Mouse (Mus musculus): Measurements from ENCODE around the gene Hoxb6. TPM values are rescaled to one million over a fixed set of nuclear protein-coding genes. Genes with fewer than 3 reads are reported as not detected.

Hoxb6 gene
- total RNA-seq (2021) = not detected
- long read RNA-seq, experiment 1 = 0 reads
- long read RNA-seq, experiment 2 = 0 reads

DNA sequence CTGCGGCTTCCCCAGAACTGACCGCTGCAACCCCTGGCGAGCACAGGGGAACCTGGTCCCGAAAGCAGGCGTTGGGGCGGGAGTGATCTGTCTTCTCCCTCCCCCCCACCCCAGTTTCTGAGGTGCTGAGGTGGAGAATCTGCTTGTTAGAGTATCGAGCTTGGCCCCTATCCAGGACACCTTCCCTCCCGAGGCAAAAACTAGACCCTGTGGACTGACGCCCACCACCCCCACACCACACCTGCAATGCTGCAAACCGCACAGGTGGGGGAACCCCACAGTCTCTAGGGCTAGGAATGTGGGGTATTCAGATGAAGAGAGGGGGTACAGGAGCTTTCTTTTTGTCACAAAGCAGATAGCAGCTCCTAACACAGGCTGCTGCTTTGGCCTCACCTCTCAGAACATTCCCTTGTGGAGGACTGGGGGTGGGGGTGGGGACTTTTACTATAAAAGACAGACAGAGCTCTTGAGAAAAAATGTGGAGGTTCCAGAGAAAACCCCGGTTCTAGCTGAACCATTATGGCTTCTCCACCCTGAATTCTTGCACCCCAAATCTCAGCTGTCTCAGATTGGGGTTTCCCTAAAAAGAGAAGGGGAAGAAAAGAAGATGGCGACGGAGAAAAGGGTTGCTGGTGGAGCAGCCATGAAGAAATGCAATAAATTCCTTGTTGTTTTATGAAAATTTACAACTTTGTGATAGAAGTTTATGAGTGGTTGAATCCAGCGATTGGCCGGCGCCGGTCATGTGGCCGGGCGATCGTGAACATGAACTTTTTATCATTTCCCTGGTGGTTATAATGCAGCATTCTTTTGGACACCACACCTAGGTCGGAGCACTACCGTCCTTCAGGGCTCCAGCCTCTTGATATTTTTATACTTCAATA lies at the start of gene Hoxb6:
TSS of gene Hoxb6 (plus strand) at position 796 of the 884 bp plus-strand sequence.
- H3K27ac ChIP-seq = no peak within 1 kb of the TSS

DNA sequence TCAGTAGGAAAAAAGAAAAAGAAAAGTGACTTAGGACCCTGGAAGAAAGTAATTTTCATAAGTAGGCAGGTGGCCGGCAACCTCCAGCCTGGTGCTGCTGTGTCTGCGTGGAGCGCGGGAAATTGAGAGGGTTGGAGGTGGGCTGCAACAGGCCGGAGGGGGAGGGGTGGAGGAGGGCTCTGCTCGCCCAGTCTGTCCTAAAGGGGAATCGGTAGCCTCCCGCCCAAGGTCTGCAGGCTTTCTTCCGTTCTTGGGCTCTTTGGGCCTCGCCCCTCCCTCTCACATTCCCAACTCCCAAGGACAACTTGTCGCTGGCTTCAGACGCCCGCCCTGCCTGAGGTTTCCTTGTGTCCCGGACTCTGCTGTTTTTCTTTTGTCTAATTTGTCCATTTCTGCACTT lies 41.4 kb upstream of the Hoxb6 start:
- DNase-seq (ENCODE audit: extremely low spot score in 1 of 2, low spot score in 2 of 2) = no peak
- TF ChIP-seq CTCF (IDR thresholded peaks at IDR 0.05) = no peak
- H3K4me3 ChIP-seq = no peak overlapping the region
- intact Hi-C loops (cut with DNase I) = loop anchor here (5.0 kb wide), 1 partner anchor 44 kb away; no protein-coding TSS in a partner anchor
- H3K27ac ChIP-seq = no peak overlapping the region

More for the DNA sequence above, at the start of gene Hoxb6:
- no peak for TF ChIP-seq CTCF (IDR thresholded peaks at IDR 0.05)
- H3K4me3 ChIP-seq = no peak within 1 kb of the TSS
- intact Hi-C loops (cut with DNase I) = no loop called here
- no peak for DNase-seq (ENCODE audit: extremely low spot score in 1 of 2, low spot score in 2 of 2)

DNA sequence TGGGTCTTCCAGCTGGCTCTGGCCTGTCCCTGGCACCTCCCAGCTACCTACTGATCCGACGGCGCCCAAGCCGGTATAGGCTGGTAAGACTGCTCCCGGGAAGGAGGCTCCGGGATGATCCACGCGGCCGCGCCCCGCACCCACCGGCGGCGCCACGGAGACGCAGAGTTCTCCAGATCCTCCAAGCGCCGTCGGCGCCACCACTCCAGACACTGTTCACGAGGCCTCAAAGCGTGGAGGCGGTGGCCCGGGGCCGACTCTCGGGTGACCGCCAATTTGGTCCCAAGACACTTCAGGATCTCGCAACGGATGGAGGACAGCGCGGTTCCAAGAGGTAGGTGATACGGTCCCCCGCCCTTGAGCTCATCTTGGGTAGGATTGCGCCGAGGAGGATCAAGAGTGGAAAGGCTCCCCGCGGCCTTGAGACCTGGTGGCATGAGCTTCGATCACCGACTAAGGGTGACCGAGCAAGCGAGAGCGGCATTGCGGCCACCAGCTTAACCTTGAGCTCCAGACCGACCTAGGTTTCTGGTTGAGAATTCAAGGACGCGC lies 40.7 kb upstream of the Hoxb6 start:
- DNase-seq (ENCODE audit: extremely low spot score in 1 of 2, low spot score in 2 of 2) = no peak
- intact Hi-C loops (cut with DNase I) = loop anchor here (5.0 kb wide), 1 partner anchor 44 kb away; no protein-coding TSS in a partner anchor
- no peak overlapping the region for H3K27ac ChIP-seq
- H3K4me3 ChIP-seq = no peak overlapping the region
- TF ChIP-seq CTCF (IDR thresholded peaks at IDR 0.05) = no peak

DNA sequence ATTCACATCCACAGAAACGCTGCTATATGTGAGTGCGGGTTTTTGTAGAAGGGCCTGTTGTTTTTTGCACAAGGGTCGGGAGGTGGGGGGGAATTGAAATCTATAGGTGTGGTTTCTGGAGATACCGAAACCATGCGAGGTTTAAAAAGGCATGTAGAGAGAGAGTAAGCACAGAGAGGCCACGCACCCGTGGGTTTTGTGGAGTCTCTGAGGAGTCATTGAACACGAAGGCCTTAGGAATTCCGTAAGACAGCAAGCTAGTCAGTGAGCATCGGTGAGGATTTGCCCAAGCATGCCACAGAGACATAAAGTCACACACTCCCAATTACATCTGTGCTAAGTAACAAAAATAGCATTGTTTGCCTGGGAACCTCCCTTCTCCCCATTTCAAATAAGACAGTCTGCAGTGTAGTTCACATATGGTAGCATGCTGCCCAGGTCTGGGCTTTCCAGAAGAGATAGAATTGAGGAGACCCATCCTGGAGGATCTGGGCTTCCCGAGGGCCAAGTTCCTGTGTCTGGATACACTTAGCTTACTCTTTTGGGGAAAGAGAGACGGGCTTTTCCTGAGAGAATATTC lies 39.6 kb upstream of the Hoxb6 start:
- Histone ChIP-seq H3K4me3 (no peak overlapping the region), H3K27ac (no peak overlapping the region)
- intact Hi-C loops (cut with DNase I) = loop anchor here (5.0 kb wide), 1 partner anchor 45 kb away; no protein-coding TSS in a partner anchor
- no peak for DNase-seq (ENCODE audit: extremely low spot score in 1 of 2, low spot score in 2 of 2)
- no peak for TF ChIP-seq CTCF (IDR thresholded peaks at IDR 0.05)

DNA sequence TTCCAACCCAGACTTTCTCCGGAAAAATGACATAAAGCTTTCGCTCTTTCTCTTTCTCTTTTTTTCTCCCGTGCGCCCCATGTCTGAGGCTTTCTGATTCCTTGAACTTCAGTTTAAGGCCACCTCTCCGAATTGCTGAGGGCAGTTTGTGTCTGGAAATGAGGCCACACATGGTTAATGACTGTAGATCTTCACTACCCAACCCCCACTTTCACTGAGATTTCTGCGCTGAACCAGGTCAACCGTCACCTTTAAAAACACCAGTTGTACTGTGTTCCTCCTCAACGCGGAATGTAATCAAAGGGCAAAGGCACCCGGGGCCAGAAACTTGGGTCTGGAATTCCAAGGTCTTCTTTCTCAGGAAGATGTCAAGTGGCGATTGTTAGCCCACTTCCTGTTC lies 38.1 kb upstream of the Hoxb6 start:
- no peak for DNase-seq (ENCODE audit: extremely low spot score in 1 of 2, low spot score in 2 of 2)
- no peak overlapping the region for H3K27ac ChIP-seq
- no peak overlapping the region for H3K4me3 ChIP-seq
- no peak for TF ChIP-seq CTCF (IDR thresholded peaks at IDR 0.05)
- intact Hi-C loops (cut with DNase I) = loop anchor here (5.0 kb wide), 1 partner anchor 47 kb away; no protein-coding TSS in a partner anchor

DNA sequence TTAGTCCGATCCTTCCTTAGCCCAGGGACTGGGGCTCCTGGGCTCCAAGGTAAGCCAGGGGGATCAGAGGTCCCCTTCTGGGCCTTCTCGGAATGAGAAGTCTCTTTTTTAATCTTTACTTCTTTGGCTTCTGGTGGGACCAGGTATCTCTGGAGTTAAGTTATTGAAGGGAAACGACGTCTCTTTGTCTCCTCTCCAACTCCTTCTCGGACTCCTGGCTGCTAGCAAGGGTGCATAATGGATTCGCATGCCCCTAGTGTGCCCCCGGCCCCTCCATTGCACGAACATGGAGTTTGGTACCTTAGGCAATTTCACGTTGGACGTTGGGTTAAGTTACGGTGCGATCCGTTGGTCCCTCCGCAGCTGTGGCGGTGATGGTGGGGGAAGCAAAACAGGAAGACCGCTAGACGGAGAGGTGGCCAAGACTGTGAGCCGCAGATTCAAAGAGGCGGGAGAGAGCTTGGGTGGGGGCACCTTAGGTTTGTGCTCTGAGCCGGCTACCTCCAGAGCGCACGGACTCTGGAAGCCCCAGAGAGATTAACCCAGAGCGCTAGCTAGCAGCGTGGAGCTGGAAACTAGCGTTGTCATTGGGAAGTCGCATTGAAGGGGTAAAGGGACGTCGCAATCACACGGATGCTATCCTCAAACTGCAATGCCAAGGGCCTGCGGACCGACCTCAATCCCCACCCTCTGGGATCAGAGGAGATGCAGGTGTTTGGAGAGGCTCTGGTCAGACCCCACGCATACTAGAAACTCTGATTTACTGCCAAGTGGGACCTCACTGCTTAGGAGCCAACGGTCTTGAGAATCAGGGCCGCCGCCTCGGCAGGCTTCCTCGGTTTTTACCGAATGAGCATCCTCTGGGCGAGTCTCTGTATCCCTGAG lies 36.9 kb upstream of the Hoxb6 start:
- H3K27ac ChIP-seq = no peak overlapping the region
- intact Hi-C loops (cut with DNase I) = no loop called here

DNA sequence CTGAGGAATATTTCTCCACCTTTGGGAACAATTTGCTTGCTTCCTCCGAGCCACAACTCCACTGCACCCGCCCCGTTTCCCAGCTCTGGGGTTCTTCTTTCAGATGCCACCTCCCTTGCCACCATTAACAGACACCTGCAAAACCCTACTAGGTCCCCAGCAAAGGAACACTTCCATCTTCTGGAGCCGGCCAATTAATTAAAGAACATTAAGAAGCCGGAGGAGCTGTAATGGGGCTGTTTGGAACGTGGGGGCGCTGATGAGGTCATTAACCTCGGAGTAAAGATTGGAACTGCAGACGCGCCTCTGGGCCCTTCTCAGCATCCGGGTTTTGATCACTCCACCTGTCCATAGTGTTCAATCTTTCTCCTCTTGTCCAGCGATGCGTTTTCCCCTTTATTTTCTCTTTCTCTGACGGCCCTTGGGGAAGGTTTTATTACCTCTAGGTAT lies 36.3 kb upstream of the Hoxb6 start:
- intact Hi-C loops (cut with DNase I) = no loop called here
- TF ChIP-seq CTCF (IDR thresholded peaks at IDR 0.05) = no peak
- DNase-seq (ENCODE audit: extremely low spot score in 1 of 2, low spot score in 2 of 2) = no peak
- H3K4me3 ChIP-seq = no peak overlapping the region
- no peak overlapping the region for H3K27ac ChIP-seq

More for the DNA sequence above, 36.9 kb upstream of the Hoxb6 start:
- no peak overlapping the region for H3K4me3 ChIP-seq
- no peak for TF ChIP-seq CTCF (IDR thresholded peaks at IDR 0.05)
- no peak for DNase-seq (ENCODE audit: extremely low spot score in 1 of 2, low spot score in 2 of 2)

DNA sequence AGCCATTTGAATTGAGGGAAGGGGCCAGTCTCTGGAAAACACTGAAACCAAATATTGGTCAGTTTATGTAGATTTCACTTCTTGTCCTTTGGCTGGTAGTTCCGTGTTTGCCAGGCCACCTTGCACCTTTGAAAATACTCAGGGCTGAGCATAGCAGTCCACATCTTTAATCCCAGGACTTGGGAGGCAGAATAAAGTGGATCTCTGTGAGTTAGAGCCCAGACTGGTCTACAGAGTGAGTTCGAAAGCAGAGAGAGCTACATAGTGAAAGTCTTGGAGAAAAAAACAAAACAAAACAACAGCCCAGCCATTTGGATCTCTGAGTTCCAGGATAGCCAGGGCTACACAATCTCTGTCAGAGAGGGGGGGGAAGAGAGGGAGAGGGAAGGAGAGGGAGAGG lies 35.1 kb upstream of the Hoxb6 start:
- Histone ChIP-seq H3K27ac (no peak overlapping the region), H3K4me3 (no peak overlapping the region)
- TF ChIP-seq CTCF (IDR thresholded peaks at IDR 0.05) = no peak
- intact Hi-C loops (cut with DNase I) = no loop called here
- DNase-seq (ENCODE audit: extremely low spot score in 1 of 2, low spot score in 2 of 2) = no peak

DNA sequence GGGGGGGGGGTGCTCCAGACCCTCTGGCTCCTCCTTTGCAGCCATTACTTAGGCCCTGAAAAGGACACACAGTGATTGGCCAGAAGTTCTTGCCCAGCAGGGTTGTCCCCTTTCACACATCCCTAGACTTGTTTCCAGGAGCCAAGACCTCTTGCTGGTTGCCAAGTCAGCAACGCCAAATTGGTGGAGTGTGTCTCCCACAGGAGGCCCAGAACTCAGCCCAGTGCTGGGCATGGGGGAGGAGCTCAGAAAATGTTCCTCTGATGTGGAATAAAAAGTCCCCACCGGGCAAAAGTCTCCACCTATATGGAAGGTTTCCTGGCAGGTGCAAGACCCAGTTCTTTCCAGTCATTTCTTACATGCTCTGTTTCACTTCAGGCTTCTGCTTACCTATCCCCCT lies 33.2 kb upstream of the Hoxb6 start:
- TF ChIP-seq CTCF (IDR thresholded peaks at IDR 0.05) = no peak
- intact Hi-C loops (cut with DNase I) = no loop called here
- no peak for DNase-seq (ENCODE audit: extremely low spot score in 1 of 2, low spot score in 2 of 2)
- no peak overlapping the region for H3K27ac ChIP-seq
- no peak overlapping the region for H3K4me3 ChIP-seq

DNA sequence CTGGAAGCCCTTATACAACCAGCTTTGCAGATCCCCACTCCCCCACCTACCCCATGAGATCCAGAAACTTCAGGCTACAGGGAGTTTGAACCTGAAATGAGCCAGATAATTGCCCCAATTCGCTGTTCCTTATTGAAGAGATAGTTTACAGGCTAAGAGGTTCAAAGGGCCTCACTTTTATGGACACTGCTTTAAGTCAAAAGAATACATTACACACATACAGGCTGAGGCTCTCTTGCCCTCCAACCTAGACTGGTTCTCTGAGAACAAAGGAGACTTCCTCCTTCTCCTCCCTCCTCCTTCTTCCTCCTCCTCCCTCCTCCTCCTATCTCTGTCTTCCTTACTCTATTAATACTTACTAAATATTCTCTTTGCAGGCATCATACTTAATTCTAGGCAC lies 32.8 kb upstream of the Hoxb6 start:
- no peak overlapping the region for H3K27ac ChIP-seq
- intact Hi-C loops (cut with DNase I) = no loop called here
- H3K4me3 ChIP-seq = no peak overlapping the region
- no peak for DNase-seq (ENCODE audit: extremely low spot score in 1 of 2, low spot score in 2 of 2)
- no peak for TF ChIP-seq CTCF (IDR thresholded peaks at IDR 0.05)

DNA sequence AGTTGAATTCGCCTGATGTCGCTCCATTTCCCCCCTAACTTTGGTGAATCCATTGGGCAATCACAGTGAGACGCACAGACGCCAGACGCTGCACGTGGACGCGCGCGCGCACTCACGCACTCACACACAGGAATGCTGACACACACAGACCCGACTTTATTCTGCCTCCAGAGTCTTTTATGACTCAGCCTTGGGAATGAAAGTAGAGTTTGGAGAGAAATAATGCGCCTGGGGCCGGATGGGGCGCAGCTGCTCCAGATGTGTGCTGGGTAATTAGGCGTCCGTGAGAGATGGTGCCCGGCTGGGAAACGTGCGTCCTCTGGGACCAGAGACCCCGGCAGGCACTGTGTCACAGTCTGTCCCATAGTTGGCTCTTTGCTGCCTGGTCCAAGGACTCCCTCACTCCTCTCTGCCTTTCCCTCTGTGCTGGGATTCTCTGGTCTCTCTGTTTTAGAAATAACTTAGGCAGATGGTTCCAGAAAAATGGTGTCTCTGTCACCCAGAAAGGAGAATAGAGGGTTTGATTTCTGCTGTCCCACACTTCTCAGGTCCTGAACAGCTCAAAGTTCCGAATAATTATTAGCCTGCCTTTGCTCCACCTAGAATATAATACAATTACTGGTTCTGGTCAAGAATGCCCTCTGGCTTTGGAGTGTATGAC lies 31.8 kb upstream of the Hoxb6 start:
- no peak for TF ChIP-seq CTCF (IDR thresholded peaks at IDR 0.05)
- no peak for DNase-seq (ENCODE audit: extremely low spot score in 1 of 2, low spot score in 2 of 2)
- H3K4me3 ChIP-seq = no peak overlapping the region
- intact Hi-C loops (cut with DNase I) = loop anchor here (5.0 kb wide), 2 partner anchors 67 to 248 kb away; no protein-coding TSS in a partner anchor
- H3K27ac ChIP-seq = no peak overlapping the region
